9 mouse cellular contexts compared by ENCODE assay signal in genomic region chr19:56874601-56875315, GRCm38 (mm10). TPM values are rescaled to one million over a fixed set of nuclear protein-coding genes. Genes with fewer than 3 reads are reported as not detected.
DNase-seq lines count a peak whose midpoint lies in the region; ATAC-seq lines count a peak whose summit lies in the region.
"Had no signal": no experiment of that assay in that cellular context is flagged by ENCODE, and none has a peak within 500 bp of the region (broad histone marks: within the 10 kb centered on the region; RNA-seq: fewer than 3 reads in every experiment).

No protein-coding gene starts in this region.

- H3K27ac ChIP-seq in heart, embryonic 13.5 days (replicated peaks): no peak overlapping the region
- H3K27ac ChIP-seq in intestine, embryonic 14.5 days (ENCODE audit: low read depth): no peak overlapping the region
- H3K27ac ChIP-seq in midbrain, embryonic 15.5 days: no peak overlapping the region
- H3K27ac ChIP-seq: macrophage had no signal

- peak; percentile 25; the same call in 1 of the 2 replicates for ATAC-seq in heart, embryonic 13.5 days (ENCODE audit: extremely low read depth, insufficient number of reproducible peaks, low FRiP score, low TSS enrichment)
- 0 out of 2 replicates have a peak, but pooled peaks have one; percentile 32 for ATAC-seq in intestine, embryonic 14.5 days (replicated peaks; ENCODE audit: low FRiP score, low TSS enrichment, low read depth)
- ATAC-seq in midbrain, embryonic 15.5 days (replicated peaks): no peak

- peak overlapping the region; percentile 54 for H3K4me3 ChIP-seq in heart, embryonic 13.5 days
- H3K4me3 ChIP-seq in intestine, embryonic 14.5 days (ENCODE audit: low read depth, low read length): peak overlapping the region; percentile 46
- H3K4me3 ChIP-seq in midbrain, embryonic 15.5 days: peak overlapping the region; percentile 52

- H3K27me3 ChIP-seq in heart, embryonic 13.5 days (replicated peaks): peaks cover 79% of the 10 kb centered on the region
- H3K27me3 ChIP-seq in intestine, embryonic 14.5 days (replicated peaks; ENCODE audit: control insufficient read depth, insufficient read depth, low read length): peaks cover 44% of the 10 kb centered on the region
- H3K27me3 ChIP-seq in midbrain, embryonic 15.5 days (replicated peaks): peaks cover 49% of the 10 kb centered on the region

- H3K9me3 ChIP-seq in heart, embryonic 13.5 days: no peaks in the 10 kb centered on the region
- no peaks in the 10 kb centered on the region for H3K9me3 ChIP-seq in intestine, embryonic 14.5 days (ENCODE audit: control insufficient read depth, low read length)
- H3K9me3 ChIP-seq in midbrain, embryonic 15.5 days: no peaks in the 10 kb centered on the region

- H3K4me1 ChIP-seq in heart, embryonic 13.5 days: peaks cover 25% of the 10 kb centered on the region
- H3K4me1 ChIP-seq in intestine, embryonic 14.5 days (replicated peaks; ENCODE audit: control insufficient read depth, insufficient read depth, low read length): peaks cover 13% of the 10 kb centered on the region
- peaks cover 20% of the 10 kb centered on the region for H3K4me1 ChIP-seq in midbrain, embryonic 15.5 days

- H3K4me2 ChIP-seq in heart, embryonic 13.5 days: peak overlapping the region; percentile 83
- H3K4me2 ChIP-seq in intestine, embryonic 14.5 days (ENCODE audit: low read length): peak overlapping the region; percentile 94
- peak overlapping the region; percentile 100 for H3K4me2 ChIP-seq in midbrain, embryonic 15.5 days

- 10% methylated on average over 30 of the region's 30 CpGs for WGBS in heart, embryonic 13.5 days
- WGBS in intestine, embryonic 14.5 days: 9% methylated on average over 30 of the region's 30 CpGs
- 7% methylated on average over 30 of the region's 30 CpGs for WGBS in midbrain, embryonic 15.5 days

- no peaks in the 10 kb centered on the region for H3K36me3 ChIP-seq in heart, embryonic 13.5 days
- H3K36me3 ChIP-seq in intestine, embryonic 14.5 days (ENCODE audit: control insufficient read depth, insufficient read depth, low read length): no peaks in the 10 kb centered on the region
- no peaks in the 10 kb centered on the region for H3K36me3 ChIP-seq in midbrain, embryonic 15.5 days (replicated peaks)

- DNase-seq in heart, postnatal 25 days (ENCODE audit: low spot score): no peak
- DNase-seq in embryo, embryonic 11 days: peak; percentile 26
- peak; percentile 72 for DNase-seq in intestine, embryonic 14.5 days (ENCODE audit: low spot score)
- no peak for DNase-seq in B cell, adult 2 months
- DNase-seq in cerebellum, adult 8-10 months: no peak
- DNase-seq in testis, postnatal 14 days (ENCODE audit: low spot score): no peak

- intact Hi-C loops in heart, postnatal 25 days (cut with DNase I): no loop called here

- peak overlapping the region; percentile 71 for H3K9ac ChIP-seq in heart, embryonic 13.5 days
- peak overlapping the region; percentile 37 for H3K9ac ChIP-seq in intestine, embryonic 14.5 days (ENCODE audit: low read length)
- H3K9ac ChIP-seq in midbrain, embryonic 15.5 days: peak overlapping the region; percentile 42; the same call in 1 of the 2 replicates

RNA-seq across cellular contexts. Expression of gene Vwa2, which starts 0.7 kb away (rescaled TPM):
- polyA plus RNA-seq in heart, embryonic 13.5 days (2015; fragmentation: Nextera tagmentation; extraction: Ambion mirVana): 0.37 and 0.51 TPM in 2 replicates
- not detected for total RNA-seq in heart, postnatal 25 days (2021)
- polyA plus RNA-seq in intestine, embryonic 14.5 days (2014; fragmentation: Nextera tagmentation; extraction: Ambion mirVana): 1.8 and 2.1 TPM in 2 replicates
- 0.56 and 0.62 TPM in 2 replicates for polyA plus RNA-seq in midbrain, embryonic 15.5 days (2015; fragmentation: Nextera tagmentation; extraction: Ambion mirVana)
- polyA plus RNA-seq: macrophage had no signal

RNA-seq across cellular contexts. Expression of gene Tdrd1, which starts 48.7 kb away (rescaled TPM):
- polyA plus RNA-seq in heart, embryonic 13.5 days (2015; fragmentation: Nextera tagmentation; extraction: Ambion mirVana): 0.52 and 0.75 TPM in 2 replicates
- total RNA-seq in heart, postnatal 25 days (2021): under 1 TPM in 1 of 2 experiments, not detected in 1; 0.06 TPM
- polyA plus RNA-seq in intestine, embryonic 14.5 days (2014; fragmentation: Nextera tagmentation; extraction: Ambion mirVana): 1.8 and 2.5 TPM in 2 replicates
- 0.72 and 0.88 TPM in 2 replicates for polyA plus RNA-seq in midbrain, embryonic 15.5 days (2015; fragmentation: Nextera tagmentation; extraction: Ambion mirVana)
- polyA plus RNA-seq: macrophage had no signal

RNA-seq across cellular contexts. Expression of gene Ccdc186, which starts 52.8 kb away (rescaled TPM):
- 15.6 and 15.8 TPM in 2 replicates for polyA plus RNA-seq in heart, embryonic 13.5 days (2015; fragmentation: Nextera tagmentation; extraction: Ambion mirVana)
- 10 to 100 TPM; 26.0 to 30.7 TPM for total RNA-seq in heart, postnatal 25 days (2021)
- 17.5 and 20.0 TPM in 2 replicates for polyA plus RNA-seq in intestine, embryonic 14.5 days (2014; fragmentation: Nextera tagmentation; extraction: Ambion mirVana)
- polyA plus RNA-seq in midbrain, embryonic 15.5 days (2015; fragmentation: Nextera tagmentation; extraction: Ambion mirVana): 25.3 and 27.3 TPM in 2 replicates

Comparison
In these comparisons a context has a peak if more than half of its experiments do, and no peak if none do; other contexts are left out.
1. DNase-seq: peak in embryo, embryonic 11 days (single experiment) and intestine, embryonic 14.5 days (single experiment); none in heart, postnatal 25 days (single experiment), B cell, adult 2 months (0 of 2), cerebellum, adult 8-10 months (single experiment) and testis, postnatal 14 days (single experiment).
2. Peak in every context shown above with its lines, with median percentiles within 50 percentile points of each other: H3K4me2 ChIP-seq, H3K4me3 ChIP-seq and H3K9ac ChIP-seq.